ENCODE assay signal across 17 mouse cellular contexts in the genomic region with DNA sequence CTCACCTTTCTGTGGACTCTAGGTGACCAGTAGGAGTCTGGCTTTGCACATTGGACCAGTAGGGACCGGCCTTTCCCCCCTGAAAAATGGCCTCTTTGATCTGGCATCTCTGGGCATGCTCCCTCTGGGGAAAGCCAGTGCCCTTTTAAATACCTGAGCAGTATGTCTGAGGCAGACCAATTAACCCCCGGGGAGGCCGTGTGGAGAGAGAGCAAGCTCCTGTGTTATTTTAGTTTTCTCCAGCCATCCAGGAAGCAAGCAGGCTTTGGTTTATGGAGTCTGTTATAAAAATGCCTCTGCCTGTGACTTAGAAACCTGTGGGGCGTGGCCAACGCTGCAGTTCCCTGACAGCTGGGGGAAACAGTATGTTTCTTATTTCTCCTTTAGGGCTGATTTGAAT.
DNase-seq lines count a peak whose midpoint lies in the region; ATAC-seq lines count a peak whose summit lies in the region.
"Had no signal": no experiment of that assay in that cellular context is flagged by ENCODE, and none has a peak within 500 bp of the region (broad histone marks: within the 10 kb centered on the region; RNA-seq: fewer than 3 reads in every experiment).

No protein-coding gene starts in this region.

- peak; percentile 45 for DNase-seq in embryo, embryonic 11 days
- DNase-seq in embryonic facial prominence, embryonic 10.5 days (ENCODE audit: low spot score) = peak; percentile 13
- DNase-seq in kidney, adult 9 months = peak; percentile 24
- peak; percentile 34 to 49 for DNase-seq in kidney, postnatal 4 days
- DNase-seq in left cerebral cortex, adult 18-20 months (ENCODE audit: low spot score in 2 of 2) = no peak
- no peak for DNase-seq in spleen, adult 18-20 months
- no peak for DNase-seq in cerebellum, postnatal 4 days (ENCODE audit: low spot score in 2 of 2)
- DNase-seq: adrenal gland, postnatal 25 days; cerebellum, adult 2 months; forebrain, postnatal 0 days; gastrocnemius, postnatal 10 days; heart, postnatal 14 days; lung, postnatal 10 days; thymus, postnatal 4 days had no signal

- H3K4me2 ChIP-seq in heart, embryonic 11.5 days = no peak overlapping the region
- H3K4me2 ChIP-seq: hindbrain, embryonic 14.5 days; neural tube, embryonic 15.5 days had no signal

- 49% methylated on average over 5 of the region's 5 CpGs for WGBS in embryonic facial prominence, embryonic 10.5 days
- 61% methylated on average over 5 of the region's 5 CpGs for whole genome bisulfite sequencing in heart, embryonic 11.5 days (ENCODE audit: insufficient replicate concordance)

- no peak overlapping the region for H3K9ac ChIP-seq in heart, embryonic 11.5 days (ENCODE audit: low read depth, low read length)
- H3K9ac ChIP-seq: forebrain, postnatal 0 days; hindbrain, embryonic 14.5 days; neural tube, embryonic 15.5 days had no signal

- no peaks in the 10 kb centered on the region for H3K27me3 ChIP-seq in embryonic facial prominence, embryonic 10.5 days (replicated peaks; ENCODE audit: low read depth, poor library complexity, severe bottlenecking)
- no peaks in the 10 kb centered on the region for H3K27me3 ChIP-seq in heart, embryonic 11.5 days (ENCODE audit: control insufficient read depth, insufficient read depth, low read length)
- H3K27me3 ChIP-seq: neural tube, embryonic 15.5 days had no signal

- H3K9me3 ChIP-seq in embryonic facial prominence, embryonic 10.5 days = no peaks in the 10 kb centered on the region
- H3K9me3 ChIP-seq in heart, embryonic 11.5 days (replicated peaks; ENCODE audit: control insufficient read depth, low read length) = no peaks in the 10 kb centered on the region
- H3K9me3 ChIP-seq: neural tube, embryonic 15.5 days had no signal

- no peak for ATAC-seq in heart, embryonic 11.5 days (replicated peaks; ENCODE audit: insufficient number of reproducible peaks, low FRiP score, low TSS enrichment)
- ATAC-seq: forebrain, postnatal 0 days had no signal

- H3K4me1 ChIP-seq in embryonic facial prominence, embryonic 10.5 days = peaks cover 9% of the 10 kb centered on the region
- H3K4me1 ChIP-seq in heart, embryonic 11.5 days (ENCODE audit: control insufficient read depth, insufficient read depth, low read length) = no peaks in the 10 kb centered on the region

- no peaks in the 10 kb centered on the region for H3K36me3 ChIP-seq in embryonic facial prominence, embryonic 10.5 days (replicated peaks)
- no peaks in the 10 kb centered on the region for H3K36me3 ChIP-seq in heart, embryonic 11.5 days (ENCODE audit: control insufficient read depth, insufficient read depth, low read length)
- H3K36me3 ChIP-seq: neural tube, embryonic 15.5 days had no signal

- no peak overlapping the region for H3K27ac ChIP-seq in embryonic facial prominence, embryonic 10.5 days (replicated peaks)
- H3K27ac ChIP-seq in heart, embryonic 11.5 days (ENCODE audit: low read depth, low read length) = no peak overlapping the region
- H3K27ac ChIP-seq: hindbrain, embryonic 14.5 days; neural tube, embryonic 15.5 days had no signal

- no peak overlapping the region for H3K4me3 ChIP-seq in embryonic facial prominence, embryonic 10.5 days
- no peak overlapping the region for H3K4me3 ChIP-seq in heart, embryonic 11.5 days (ENCODE audit: low read depth, low read length)
- H3K4me3 ChIP-seq: neural tube, embryonic 15.5 days had no signal

Comparison
In these comparisons a context has a peak if more than half of its experiments do, and no peak if none do; other contexts are left out.
1. DNase-seq: peak in embryo, embryonic 11 days (single experiment), embryonic facial prominence, embryonic 10.5 days (single experiment), kidney, adult 9 months (single experiment) and kidney, postnatal 4 days (2 of 2); none in left cerebral cortex, adult 18-20 months (0 of 2), spleen, adult 18-20 months (0 of 2) and cerebellum, postnatal 4 days (0 of 2).